In genomic region chrX:152307942-152308341, GRCm38 (mm10) we compare ENCODE assay signal across 8 mouse cellular contexts. TPM values are rescaled to one million over a fixed set of nuclear protein-coding genes. Genes with fewer than 3 reads are reported as not detected.
DNase-seq lines count a peak whose midpoint lies in the region; ATAC-seq lines count a peak whose summit lies in the region.

No protein-coding gene starts in this region.

- DNase-seq in frontal cortex, postnatal 14 days (ENCODE audit: low spot score in 2 of 2): no peak
- peak; percentile 69 for DNase-seq in midbrain, embryonic 14.5 days
- no peak for DNase-seq in midbrain, embryonic 11.5 days (ENCODE audit: low spot score, missing footprints)
- peak; percentile 11 for DNase-seq in adrenal gland, postnatal 25 days
- peak; percentile 66 for DNase-seq in heart, postnatal 4 days
- DNase-seq in lung, postnatal 10 days: peak; percentile 28

- WGBS in midbrain, embryonic 14.5 days: 72% methylated on average over 2 of the region's 2 CpGs
- 77% methylated on average over 2 of the region's 2 CpGs for WGBS in midbrain, embryonic 11.5 days
- 45% methylated on average over 2 of the region's 2 CpGs for WGBS in stomach, embryonic 16.5 days

- H3K36me3 ChIP-seq in midbrain, embryonic 14.5 days (ENCODE audit: control insufficient read depth, insufficient read depth, low read length): no peaks in the 10 kb centered on the region
- H3K36me3 ChIP-seq in midbrain, embryonic 11.5 days (ENCODE audit: control insufficient read depth, insufficient read depth, low read length): no peaks in the 10 kb centered on the region
- no peaks in the 10 kb centered on the region for H3K36me3 ChIP-seq in stomach, embryonic 16.5 days (ENCODE audit: control insufficient read depth, insufficient read depth, low read length)

- H3K27me3 ChIP-seq in midbrain, embryonic 14.5 days (ENCODE audit: control insufficient read depth, insufficient read depth, low read length): no peaks in the 10 kb centered on the region
- H3K27me3 ChIP-seq in midbrain, embryonic 11.5 days (ENCODE audit: control insufficient read depth, insufficient read depth, low read length): peaks cover 13% of the 10 kb centered on the region
- H3K27me3 ChIP-seq in stomach, embryonic 16.5 days (ENCODE audit: control insufficient read depth, insufficient read depth, low read length): peaks cover 3% of the 10 kb centered on the region; the same call in 1 of the 2 replicates

- no peaks in the 10 kb centered on the region for H3K9me3 ChIP-seq in midbrain, embryonic 14.5 days (ENCODE audit: control insufficient read depth, low read length)
- H3K9me3 ChIP-seq in midbrain, embryonic 11.5 days (ENCODE audit: control insufficient read depth, low read length): no peaks in the 10 kb centered on the region
- H3K9me3 ChIP-seq in stomach, embryonic 16.5 days (replicated peaks; ENCODE audit: control insufficient read depth, low read length): no peaks in the 10 kb centered on the region

- ATAC-seq in frontal cortex, adult (ENCODE audit: low TSS enrichment): peak; percentile 78
- ATAC-seq in midbrain, embryonic 14.5 days (ENCODE audit: low FRiP score, low TSS enrichment): no peak
- ATAC-seq in midbrain, embryonic 11.5 days (ENCODE audit: low FRiP score): no peak
- ATAC-seq in stomach, embryonic 16.5 days (ENCODE audit: insufficient read depth, low FRiP score): peak; percentile 72; the same call in 1 of the 2 replicates

- H3K4me2 ChIP-seq in midbrain, embryonic 14.5 days (ENCODE audit: low read length): no peak overlapping the region
- no peak overlapping the region for H3K4me2 ChIP-seq in midbrain, embryonic 11.5 days
- H3K4me2 ChIP-seq in stomach, embryonic 16.5 days (ENCODE audit: low read depth, low read length): no peak overlapping the region

- H3K4me3 ChIP-seq in midbrain, embryonic 14.5 days (replicated peaks; ENCODE audit: low read depth, low read length): no peak overlapping the region
- no peak overlapping the region for H3K4me3 ChIP-seq in midbrain, embryonic 11.5 days (ENCODE audit: low read depth, low read length)
- no peak overlapping the region for H3K4me3 ChIP-seq in stomach, embryonic 16.5 days (replicated peaks; ENCODE audit: low read length)

- no peak overlapping the region for H3K27ac ChIP-seq in midbrain, embryonic 14.5 days (replicated peaks; ENCODE audit: low read depth, low read length)
- no peak overlapping the region for H3K27ac ChIP-seq in midbrain, embryonic 11.5 days (ENCODE audit: low read depth, low read length)
- no peak overlapping the region for H3K27ac ChIP-seq in stomach, embryonic 16.5 days (ENCODE audit: low read length)

- H3K9ac ChIP-seq in midbrain, embryonic 14.5 days (replicated peaks; ENCODE audit: low read length): no peak overlapping the region
- H3K9ac ChIP-seq in midbrain, embryonic 11.5 days (ENCODE audit: low read length): no peak overlapping the region
- no peak overlapping the region for H3K9ac ChIP-seq in stomach, embryonic 16.5 days (ENCODE audit: low read length)

- no peaks in the 10 kb centered on the region for H3K4me1 ChIP-seq in midbrain, embryonic 14.5 days (ENCODE audit: control insufficient read depth, insufficient read depth, low read length)
- no peaks in the 10 kb centered on the region for H3K4me1 ChIP-seq in midbrain, embryonic 11.5 days (ENCODE audit: control insufficient read depth, insufficient read depth, low read length)
- H3K4me1 ChIP-seq in stomach, embryonic 16.5 days (ENCODE audit: control insufficient read depth, insufficient read depth, low read length): no peaks in the 10 kb centered on the region

RNA-seq across cellular contexts. Expression of gene Kantr, which starts 19.4 kb away (rescaled TPM):
- polyA plus RNA-seq in midbrain, embryonic 14.5 days (2014; fragmentation: Nextera tagmentation; extraction: Ambion mirVana): 36.9 TPM in 2 replicates
- polyA plus RNA-seq in midbrain, embryonic 11.5 days (2014; fragmentation: Nextera tagmentation; extraction: Ambion mirVana): 16.3 and 16.6 TPM in 2 replicates
- total RNA-seq in adrenal gland, postnatal 25 days (2021): 9.5 and 13.4 TPM in 2 replicates
- total RNA-seq in heart, postnatal 4 days (2021): 1 to 10 TPM; 3.0 to 3.5 TPM
- 13.8 and 14.8 TPM in 2 replicates for polyA plus RNA-seq in stomach, embryonic 16.5 days (2015; fragmentation: Nextera tagmentation; extraction: Ambion mirVana)

RNA-seq across cellular contexts. Expression of gene Tspyl2, which starts 34.3 kb away (rescaled TPM):
- polyA plus RNA-seq in midbrain, embryonic 14.5 days (2014; fragmentation: Nextera tagmentation; extraction: Ambion mirVana): 41.0 and 51.2 TPM in 2 replicates
- 29.6 and 30.1 TPM in 2 replicates for polyA plus RNA-seq in midbrain, embryonic 11.5 days (2014; fragmentation: Nextera tagmentation; extraction: Ambion mirVana)
- 51.6 and 55.0 TPM in 2 replicates for total RNA-seq in adrenal gland, postnatal 25 days (2021)
- 10 to 100 TPM; 13.5 to 14.6 TPM for total RNA-seq in heart, postnatal 4 days (2021)
- polyA plus RNA-seq in stomach, embryonic 16.5 days (2015; fragmentation: Nextera tagmentation; extraction: Ambion mirVana): 23.5 and 28.7 TPM in 2 replicates

Comparison
In these comparisons a context has a peak if more than half of its experiments do, and no peak if none do; other contexts are left out.
1. DNase-seq: peak in midbrain, embryonic 14.5 days (single experiment), adrenal gland, postnatal 25 days (single experiment), heart, postnatal 4 days (single experiment) and lung, postnatal 10 days (single experiment); none in frontal cortex, postnatal 14 days (0 of 2) and midbrain, embryonic 11.5 days (single experiment).
2. ATAC-seq: peak in frontal cortex, adult (single experiment) and stomach, embryonic 16.5 days (single experiment); none in midbrain, embryonic 14.5 days (single experiment) and midbrain, embryonic 11.5 days (single experiment).